Mouse (Mus musculus) regulatory T cell (primary cell): Measurements from ENCODE around the gene Foxk1.

Source experiments
- in situ Hi-C: fragments of 300-600 bp; cut with MboI, MseI; formaldehyde crosslinking; loops from one replicate; pipeline ENCODE4 v1.15.1; 2025; ENCODE audit warnings: high pct_unique_total_duplicates

Gene Foxk1

GRCm38 (mm10) chr5:142416070-142416775 lies 14.9 kb downstream of the Foxk1 start:
- in situ Hi-C loops, result no loop called here

- in situ Hi-C loops, result no loop called here
Measured at GRCm38 (mm10) chr5:142417104-142417503, 15.8 kb downstream of the Foxk1 start.

GRCm38 (mm10) chr5:142417876-142418275 lies 16.6 kb downstream of the Foxk1 start:
- in situ Hi-C loops, result no loop called here

GRCm38 (mm10) chr5:142418419-142418818 lies 17.1 kb downstream of the Foxk1 start:
- in situ Hi-C loops, result no loop called here

- in situ Hi-C loops, result no loop called here
Measured at GRCm38 (mm10) chr5:142420317-142420716, 19.0 kb downstream of the Foxk1 start.

GRCm38 (mm10) chr5:142420920-142421319 lies 19.6 kb downstream of the Foxk1 start:
- in situ Hi-C loops, result no loop called here

- in situ Hi-C loops, result no loop called here
Measured at GRCm38 (mm10) chr5:142421886-142422285, 20.6 kb downstream of the Foxk1 start.

- in situ Hi-C loops, result no loop called here
Measured at GRCm38 (mm10) chr5:142423141-142423540, 21.8 kb downstream of the Foxk1 start.

GRCm38 (mm10) chr5:142423701-142424100 lies 22.4 kb downstream of the Foxk1 start:
- in situ Hi-C loops, result no loop called here

GRCm38 (mm10) chr5:142424627-142425349 lies 23.5 kb downstream of the Foxk1 start:
- in situ Hi-C loops, result no loop called here

GRCm38 (mm10) chr5:142426476-142426875 lies 25.2 kb downstream of the Foxk1 start:
- in situ Hi-C loops, result no loop called here

GRCm38 (mm10) chr5:142427876-142428275 lies 26.6 kb downstream of the Foxk1 start:
- in situ Hi-C loops, result no loop called here

GRCm38 (mm10) chr5:142428691-142429090 lies 27.4 kb downstream of the Foxk1 start:
- in situ Hi-C loops, result no loop called here

GRCm38 (mm10) chr5:142431029-142431428 lies 29.7 kb downstream of the Foxk1 start:
- in situ Hi-C loops, result no loop called here

- in situ Hi-C loops, result no loop called here
Measured at GRCm38 (mm10) chr5:142431811-142432434, 30.6 kb downstream of the Foxk1 start.

- in situ Hi-C loops, result no loop called here
Measured at GRCm38 (mm10) chr5:142432695-142433094, 31.4 kb downstream of the Foxk1 start.

- in situ Hi-C loops, result no loop called here
Measured at GRCm38 (mm10) chr5:142434052-142434451, 32.8 kb downstream of the Foxk1 start.

GRCm38 (mm10) chr5:142435736-142436135 lies 34.4 kb downstream of the Foxk1 start:
- in situ Hi-C loops, result no loop called here

- in situ Hi-C loops, result no loop called here
Measured at GRCm38 (mm10) chr5:142438380-142438938, 37.2 kb downstream of the Foxk1 start.

GRCm38 (mm10) chr5:142439911-142440432 lies 38.7 kb downstream of the Foxk1 start:
- in situ Hi-C loops, result loop anchor here (5.0 kb wide), 4 partner anchors 33 to 1828 kb away; partner anchors contain the start of gene Tecpr1

- in situ Hi-C loops, result loop anchor here (5.0 kb wide), 4 partner anchors 33 to 1828 kb away; partner anchors contain the start of gene Tecpr1
Measured at GRCm38 (mm10) chr5:142440451-142441147, 39.3 kb downstream of the Foxk1 start.
